Comparison of ENCODE assay signal across 8 mouse cellular contexts in genomic region chr12:111813766-111814617, GRCm38 (mm10). TPM values are rescaled to one million over a fixed set of nuclear protein-coding genes. Genes with fewer than 3 reads are reported as not detected.
A peak's percentile ranks its signal among the peaks of the same experiment; 100 is the strongest.
DNase-seq lines count a peak whose midpoint lies in the region; ATAC-seq and TF ChIP-seq lines count a peak whose summit lies in the region.

Gene Xrcc3 (minus strand): TSS chr12:111813873.
Gene Zfyve21 (plus strand): TSS chr12:111814170.

- peaks cover 40% of the 10 kb centered on the region for H3K36me3 ChIP-seq in megakaryocyte, embryonic 14.5 days (replicated peaks; ENCODE audit: low read length)

- ATAC-seq in activated CD4-positive, CD25-positive, alpha-beta regulatory T cell, adult 4 months: peak; percentile 97

- peak; percentile 70; the same call in 1 of the 2 replicates for TF ChIP-seq POLR2A in cortical plate, adult 2 months (IDR thresholded peaks at IDR 0.05; ENCODE audit: extremely low read depth, insufficient read depth, low read length)

- peaks cover 12% of the 10 kb centered on the region for H3K4me1 ChIP-seq in cortical plate, adult 2 months (ENCODE audit: control insufficient read depth, insufficient read depth, low read length)
- peaks cover 87% of the 10 kb centered on the region for H3K4me1 ChIP-seq in megakaryocyte, embryonic 14.5 days

- no peaks in the 10 kb centered on the region for H3K9me3 ChIP-seq in megakaryocyte, embryonic 14.5 days

- no peaks in the 10 kb centered on the region for H3K27me3 ChIP-seq in megakaryocyte, embryonic 14.5 days (replicated peaks)

- H3K27ac ChIP-seq in cortical plate, adult 2 months (ENCODE audit: insufficient read depth, low read length): peak within 1 kb of the TSS; percentile 92

- no peak for TF ChIP-seq CTCF in cortical plate, adult 2 months (IDR thresholded peaks at IDR 0.05; ENCODE audit: extremely low read depth, insufficient read depth, low read length)

- peak; percentile 96 to 97 for DNase-seq in gastrocnemius, adult 8-10 months (ENCODE audit: low spot score in 2 of 2)
- DNase-seq in hindlimb bud, embryonic 11.5 days (ENCODE audit: extremely low spot score, low read depth, low spot score): peak; percentile 92
- DNase-seq in left cerebral cortex, adult 8-10 months (ENCODE audit: low spot score in 2 of 2): peak; percentile 87 to 99
- peak; percentile 99 to 100 for DNase-seq in right cerebral cortex, postnatal 10 days (ENCODE audit: low spot score in 2 of 2)
- DNase-seq in urinary bladder, postnatal 25 days (ENCODE audit: low spot score): peak; percentile 87

- H3K4me3 ChIP-seq in cortical plate, adult 2 months (ENCODE audit: insufficient read depth, low read length): peak within 1 kb of the TSS; percentile 87
- H3K4me3 ChIP-seq in megakaryocyte, embryonic 14.5 days (replicated peaks): peak within 1 kb of the TSS; percentile 96

RNA-seq across cellular contexts. Expression of gene Xrcc3, which starts in this region (rescaled TPM):
- polyA plus RNA-seq in activated CD4-positive, CD25-positive, alpha-beta regulatory T cell, adult 4 months (2017; shearing (Covaris generic)): 1 to 10 TPM; 4.0 to 5.6 TPM
- 10.5 and 13.8 TPM in 2 replicates for polyA plus RNA-seq in cortical plate, adult 2 months (2012; rRNA removed)
- under 1 TPM in 1 of 4 experiments, not detected in 3; 0.46 TPM for total RNA-seq in gastrocnemius, adult 8-10 months (2022)
- total RNA-seq in left cerebral cortex, adult 8-10 months (2022): 1 to 10 TPM; 6.0 to 6.7 (median 6.4) TPM
- 2.2 and 3.2 TPM in 2 replicates for polyA plus RNA-seq in megakaryocyte, embryonic 14.5 days (2012; ENCODE audit: insufficient read depth, low replicate concordance)

RNA-seq across cellular contexts. Expression of gene Zfyve21, which starts in this region (rescaled TPM):
- 1 to 10 TPM; 3.4 to 3.5 TPM for polyA plus RNA-seq in activated CD4-positive, CD25-positive, alpha-beta regulatory T cell, adult 4 months (2017; shearing (Covaris generic))
- polyA plus RNA-seq in cortical plate, adult 2 months (2012; rRNA removed): 39.5 and 39.8 TPM in 2 replicates
- 10 to 100 TPM; 11.2 to 18.5 (median 15.2) TPM for total RNA-seq in gastrocnemius, adult 8-10 months (2022)
- total RNA-seq in left cerebral cortex, adult 8-10 months (2022): 10 to 100 TPM; 20.3 to 24.5 (median 21.7) TPM
- polyA plus RNA-seq in megakaryocyte, embryonic 14.5 days (2012; ENCODE audit: insufficient read depth, low replicate concordance): 15.3 and 16.7 TPM in 2 replicates

Comparison
In these comparisons a context has a peak if more than half of its experiments do, and no peak if none do; other contexts are left out.
1. Peak in every context shown above with its lines: DNase-seq, ATAC-seq, H3K4me3 ChIP-seq and H3K27ac ChIP-seq.
2. RNA of gene Xrcc3 (total RNA-seq): 6.0 to 6.7 TPM in left cerebral cortex, adult 8-10 months; 0.46 TPM in gastrocnemius, adult 8-10 months; every median in the first group is over 4 times any median in the second.